Mouse (Mus musculus) limb, embryonic 14.5 days (tissue): ENCODE measurements around the gene Elp4. TPM values are rescaled to one million over a fixed set of nuclear protein-coding genes. Genes with fewer than 3 reads are reported as not detected.

Experiments
- ATAC-seq: fragments of 200-750 bp; cut with Nextera tagmentation; 2 replicates; pipeline ENCODE4 v1.8.0; 2017; ENCODE audit warnings: low read depth, moderate number of reproducible peaks, moderate TSS enrichment; ENCODE audit not compliant: low FRiP score
- DNase-seq: peaks from one replicate; pipeline ENCODE4 v3.0.0-alpha.2; 2015; ENCODE audit warnings: low spot score
- H3K27ac ChIP-seq: fragments of 300-500 bp; sonication (generic); replicated peaks from 2 replicates; pipeline ENCODE4 v1.5.1; 2014; ENCODE audit warnings: low read depth, mild to moderate bottlenecking, low read length, moderate library complexity, mixed read lengths
- H3K27me3 ChIP-seq: fragments of 300-500 bp; sonication (generic); 2 replicates; pipeline ENCODE4 v1.6.1; 2014; ENCODE audit warnings: low read length, mixed read lengths; ENCODE audit not compliant: control insufficient read depth, insufficient read depth
- H3K36me3 ChIP-seq: fragments of 300-500 bp; sonication (generic); 2 replicates; pipeline ENCODE4 v1.6.1; 2014; ENCODE audit warnings: mild to moderate bottlenecking, low read length, moderate library complexity, mixed read lengths; ENCODE audit not compliant: control insufficient read depth, insufficient read depth
- H3K4me1 ChIP-seq: fragments of 300-500 bp; sonication (generic); 2 replicates; pipeline ENCODE4 v1.6.1; 2014; ENCODE audit warnings: antibody characterized with exemption, low read length, mixed read lengths; ENCODE audit not compliant: control insufficient read depth, insufficient read depth
- H3K4me2 ChIP-seq: fragments of 300-500 bp; sonication (generic); replicated peaks from 2 replicates; pipeline ENCODE4 v1.6.1; 2014; ENCODE audit warnings: low read depth, mild to moderate bottlenecking, low read length, moderate library complexity; ENCODE audit not compliant: severe bottlenecking
- H3K4me3 ChIP-seq: fragments of 300-500 bp; sonication (generic); replicated peaks from 2 replicates; pipeline ENCODE4 v1.5.1; 2014; ENCODE audit warnings: low read length
- H3K9ac ChIP-seq: fragments of 300-500 bp; sonication (generic); 2 replicates; pipeline ENCODE4 v1.6.1; 2014; ENCODE audit warnings: mild to moderate bottlenecking, low read depth, low read length, moderate library complexity; ENCODE audit not compliant: severe bottlenecking
- H3K9me3 ChIP-seq: fragments of 300-500 bp; sonication (generic); 2 replicates; pipeline ENCODE4 v1.6.1; 2016; ENCODE audit warnings: low read length; ENCODE audit not compliant: control insufficient read depth
- POLR2A ChIP-seq: fragments of 200-500 bp; IDR thresholded peaks from 2 replicates; pipeline ENCODE4 v1.8.0; 2012; ENCODE audit warnings: inconsistent platforms, mild to moderate bottlenecking, moderate library complexity, borderline replicate concordance; ENCODE audit not compliant: insufficient read depth, insufficient read length; ENCODE audit errors: extremely low read depth
- WGBS: fragments of 180-500 bp; shearing (Covaris S2); extraction: QIAGEN DNeasy Blood & Tissue Kit; methylation state at CpG from one replicate; pipeline ENCODE4 v1.1.7; 2014; 5-methylcytosine and 5-hydroxymethylcytosine counted together
- polyA plus RNA-seq, 2 experiments: library from polyadenylated mRNA; depleted of rRNA in 1 of 2; stranded (reverse) in 1 of 2; unstranded in 1 of 2; fragments of >200 nt; fragmentation: Nextera tagmentation in 1 of 2; extraction: Ambion mirVana in 1 of 2; gene quantifications; 2 replicates each; pipeline versions ENCODE4 v1.2.1 to v1.2.3; 2012 to 2014

Gene Elp4
- polyA plus RNA-seq, 2 experiments = 12.5 to 31.2 TPM

GRCm38 (mm10) chr2:105674061-105674874 is 230.1 kb downstream of the Elp4 start:
- ATAC-seq (no peak), DNase-seq (no peak)
- 1% methylated on average over 36 of the region's 36 CpGs for WGBS
- H3K4me3 ChIP-seq = peak overlapping the region; percentile 37
- H3K27me3 ChIP-seq = peaks cover 100% of the 10 kb centered on the region
- no peak overlapping the region for H3K27ac ChIP-seq
- no peak overlapping the region for H3K9ac ChIP-seq
- H3K4me2 ChIP-seq = peak overlapping the region; percentile 61
- peaks cover 16% of the 10 kb centered on the region for H3K4me1 ChIP-seq
- no peaks in the 10 kb centered on the region for H3K36me3 ChIP-seq
- TF ChIP-seq POLR2A = no peak
- no peaks in the 10 kb centered on the region for H3K9me3 ChIP-seq

- TF ChIP-seq POLR2A = no peak
- no peak for ATAC-seq
- H3K4me1 ChIP-seq = peaks cover 19% of the 10 kb centered on the region
- no peak overlapping the region for H3K9ac ChIP-seq
- WGBS = 3% methylated on average over 10 of the region's 10 CpGs
- no peaks in the 10 kb centered on the region for H3K36me3 ChIP-seq
- H3K9me3 ChIP-seq = no peaks in the 10 kb centered on the region
- H3K4me2 ChIP-seq = no peak overlapping the region
- DNase-seq = no peak
- H3K4me3 ChIP-seq = peak overlapping the region; percentile 13; the same call in 1 of the 2 replicates
- no peak overlapping the region for H3K27ac ChIP-seq
- peaks cover 100% of the 10 kb centered on the region for H3K27me3 ChIP-seq
Observed at GRCm38 (mm10) chr2:105673631-105674060, 230.7 kb downstream of the Elp4 start.

DNA sequence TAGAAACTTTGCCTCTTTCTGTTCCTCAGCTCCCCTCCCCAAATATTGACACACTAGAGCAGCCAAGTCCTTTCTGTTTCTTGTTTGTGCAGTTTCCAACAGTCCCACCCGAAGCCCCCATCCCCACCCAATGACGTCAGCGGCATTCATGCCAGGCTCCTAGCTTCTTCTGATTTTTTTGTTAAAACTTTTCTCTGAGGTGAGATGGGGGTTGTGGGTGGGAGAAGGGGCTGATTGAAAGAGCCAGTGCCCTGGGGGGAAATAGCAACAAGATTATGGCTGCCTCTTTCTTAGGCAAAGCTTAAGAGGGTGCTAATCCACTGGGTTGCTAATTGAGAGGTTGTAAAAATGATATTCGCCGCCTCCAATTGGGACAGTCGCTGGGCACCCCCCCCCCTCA is 231.3 kb downstream of the Elp4 start:
- Histone ChIP-seq H3K36me3 (no peaks in the 10 kb centered on the region), H3K4me2 (no peak overlapping the region), H3K9me3 (no peaks in the 10 kb centered on the region), H3K4me3 (no peak overlapping the region), H3K27me3 (peaks cover 100% of the 10 kb centered on the region), H3K27ac (no peak overlapping the region), H3K9ac (no peak overlapping the region), H3K4me1 (peaks cover 19% of the 10 kb centered on the region)
- TF ChIP-seq POLR2A = no peak
- no peak for ATAC-seq
- DNase-seq = no peak
- WGBS = 0% methylated on average over 6 of the region's 6 CpGs

- DNase-seq (no peak), ATAC-seq (no peak)
- peaks cover 19% of the 10 kb centered on the region for H3K4me1 ChIP-seq
- H3K36me3 ChIP-seq = no peaks in the 10 kb centered on the region
- H3K9ac ChIP-seq = no peak overlapping the region
- peaks cover 100% of the 10 kb centered on the region for H3K27me3 ChIP-seq
- no peak overlapping the region for H3K4me3 ChIP-seq
- H3K4me2 ChIP-seq = no peak overlapping the region
- no peak overlapping the region for H3K27ac ChIP-seq
- no peaks in the 10 kb centered on the region for H3K9me3 ChIP-seq
- no peak for TF ChIP-seq POLR2A
- WGBS = 2% methylated on average over 16 of the region's 16 CpGs
Observed at GRCm38 (mm10) chr2:105672596-105672960, 231.8 kb downstream of the Elp4 start.

DNA sequence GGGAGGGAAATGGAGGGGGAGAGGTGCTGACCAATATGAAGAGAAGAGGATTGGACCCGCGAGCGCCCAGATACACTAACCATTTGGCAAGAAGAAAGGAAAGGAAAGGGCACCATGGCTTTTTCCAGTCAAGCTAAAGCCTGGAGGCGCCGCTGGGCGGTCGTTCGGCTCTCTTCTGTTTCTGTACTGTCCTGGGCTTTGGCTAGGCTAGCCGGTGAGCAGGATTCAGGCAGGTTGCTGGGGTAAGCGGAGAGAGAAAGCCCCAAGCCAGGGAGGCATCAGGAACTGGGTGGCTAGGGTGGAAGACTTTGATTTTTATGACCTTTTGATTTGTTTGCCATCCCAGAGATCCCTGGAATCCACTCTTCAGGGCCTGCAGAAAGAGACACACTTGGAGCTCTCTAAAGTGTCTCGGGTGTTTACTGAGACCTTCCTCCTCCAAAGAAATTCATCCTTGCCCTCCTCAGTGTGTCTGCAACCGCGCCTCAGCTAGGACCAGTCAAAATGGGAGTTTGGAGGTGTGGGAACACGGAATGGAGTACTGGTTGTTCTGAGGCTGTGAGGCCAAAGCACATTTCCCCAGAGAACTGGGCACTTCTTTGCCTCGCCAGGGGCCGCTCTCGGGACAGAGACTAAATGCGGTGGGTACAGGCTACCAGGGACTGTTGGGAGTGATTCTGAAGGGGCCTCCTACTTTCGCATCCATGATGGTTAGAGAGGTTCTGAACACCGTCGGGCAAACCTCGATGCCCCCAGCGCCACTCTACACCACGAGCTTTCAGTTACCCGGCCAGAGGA is 232.4 kb downstream of the Elp4 start:
- H3K36me3 ChIP-seq = no peaks in the 10 kb centered on the region

More for the DNA sequence above, 232.4 kb downstream of the Elp4 start:
- DNase-seq (no peak), ATAC-seq (no peak)
- no peak for TF ChIP-seq POLR2A
- H3K27me3 ChIP-seq = peaks cover 100% of the 10 kb centered on the region
- no peak overlapping the region for H3K9ac ChIP-seq
- WGBS = under 1% methylated on average over 25 of the region's 25 CpGs
- H3K4me1 ChIP-seq = peaks cover 19% of the 10 kb centered on the region
- no peak overlapping the region for H3K27ac ChIP-seq
- H3K4me3 ChIP-seq = no peak overlapping the region
- no peak overlapping the region for H3K4me2 ChIP-seq
- H3K9me3 ChIP-seq = no peaks in the 10 kb centered on the region
